Mouse (Mus musculus): Measurements from ENCODE around the gene Pla2g2f.

DNA sequence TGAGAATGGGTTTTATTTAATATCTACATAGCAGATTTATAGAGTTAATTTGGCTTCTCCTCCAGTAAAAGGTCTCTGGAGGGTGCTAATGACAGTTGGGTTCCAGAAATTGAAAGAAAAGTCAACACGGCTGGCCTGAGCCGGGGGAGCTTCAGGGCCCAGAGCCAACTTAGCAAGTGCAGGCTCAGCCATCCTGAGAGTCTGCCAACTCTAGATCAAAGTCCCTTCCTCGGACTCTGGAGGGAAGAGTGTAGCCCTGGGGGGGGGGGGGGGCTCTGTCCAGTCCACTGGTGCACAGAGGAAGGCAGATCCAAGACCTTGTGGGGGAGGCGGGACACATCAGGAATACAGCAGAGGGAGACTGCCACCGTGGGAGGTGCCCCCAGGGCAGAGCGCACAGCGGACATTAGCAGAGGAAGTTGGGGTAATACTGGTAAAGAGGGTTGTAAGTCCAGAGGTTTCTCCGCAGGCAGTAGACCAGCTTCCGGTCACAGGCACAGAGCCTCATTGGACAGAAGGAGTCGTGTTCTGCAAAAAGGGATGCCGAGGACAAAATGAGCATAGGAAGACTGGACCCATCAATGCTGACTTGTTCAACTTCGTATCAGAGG is 42.8 kb upstream of the Pla2g2f start:
- TF ChIP-seq MAX (IDR thresholded peaks at IDR 0.05; ENCODE audit: low read depth), result no peak
- TF ChIP-seq USF1 (IDR thresholded peaks at IDR 0.05; ENCODE audit: low read depth), result no peak
- TF ChIP-seq REST (IDR thresholded peaks at IDR 0.05; ENCODE audit: insufficient read depth, insufficient read length), result no peak
- TF ChIP-seq POLR2A (IDR thresholded peaks at IDR 0.05; ENCODE audit: insufficient read length, low read depth), result no peak
- TF ChIP-seq TCF12 (IDR thresholded peaks at IDR 0.05; ENCODE audit: insufficient read depth, poor library complexity, severe bottlenecking), result no peak
- no peak for TF ChIP-seq CEBPB (IDR thresholded peaks at IDR 0.05; ENCODE audit: insufficient read depth, poor library complexity, severe bottlenecking)
